ENCODE assay signal across 17 mouse cellular contexts in genomic region chr3:128028856-128029564, GRCm38 (mm10).
DNase-seq lines count a peak whose midpoint lies in the region; ATAC-seq and TF ChIP-seq lines count a peak whose summit lies in the region.
"Had no signal": no experiment of that assay in that cellular context is flagged by ENCODE, and none has a peak within 500 bp of the region (broad histone marks: within the 10 kb centered on the region; RNA-seq: fewer than 3 reads in every experiment).

No protein-coding gene starts in this region.

- TF ChIP-seq CTCF in layer of hippocampus, adult 2 months (conservative IDR thresholded peaks at IDR 0.05), result no peak

- peak overlapping the region; percentile 44; the same call in 1 of the 2 replicates for H3K27ac ChIP-seq in embryonic facial prominence, embryonic 14.5 days (replicated peaks; ENCODE audit: low read depth, low read length)
- H3K27ac ChIP-seq in hindbrain, embryonic 16.5 days (ENCODE audit: low read depth, low read length), result no peak overlapping the region
- H3K27ac ChIP-seq in stomach, embryonic 14.5 days (ENCODE audit: low read length), result peak overlapping the region; percentile 22
- H3K27ac ChIP-seq in layer of hippocampus, adult 2 months, result no peak overlapping the region
- H3K27ac ChIP-seq: macrophage had no signal

- H3K27me3 ChIP-seq in megakaryocyte, embryonic 14.5 days (replicated peaks), result no peaks in the 10 kb centered on the region
- H3K27me3 ChIP-seq in embryonic facial prominence, embryonic 14.5 days (replicated peaks; ENCODE audit: control insufficient read depth, insufficient read depth, low read length), result no peaks in the 10 kb centered on the region; the same call in 1 of the 2 replicates
- no peaks in the 10 kb centered on the region; the same call in 1 of the 2 replicates for H3K27me3 ChIP-seq in hindbrain, embryonic 16.5 days (replicated peaks; ENCODE audit: control insufficient read depth, insufficient read depth, low read length)
- no peaks in the 10 kb centered on the region for H3K27me3 ChIP-seq in stomach, embryonic 14.5 days (ENCODE audit: control insufficient read depth, insufficient read depth, low read length)

- H3K36me3 ChIP-seq in megakaryocyte, embryonic 14.5 days (replicated peaks; ENCODE audit: low read length), result no peaks in the 10 kb centered on the region
- H3K36me3 ChIP-seq in embryonic facial prominence, embryonic 14.5 days (ENCODE audit: control insufficient read depth, insufficient read depth, low read length), result no peaks in the 10 kb centered on the region
- H3K36me3 ChIP-seq in hindbrain, embryonic 16.5 days (ENCODE audit: control insufficient read depth, insufficient read depth, low read length), result no peaks in the 10 kb centered on the region
- no peaks in the 10 kb centered on the region for H3K36me3 ChIP-seq in stomach, embryonic 14.5 days (ENCODE audit: control insufficient read depth, insufficient read depth, low read length)

- peaks cover 5% of the 10 kb centered on the region; the same call in 1 of the 2 replicates for H3K9me3 ChIP-seq in megakaryocyte, embryonic 14.5 days
- no peaks in the 10 kb centered on the region for H3K9me3 ChIP-seq in embryonic facial prominence, embryonic 14.5 days (ENCODE audit: control insufficient read depth, low read length)
- H3K9me3 ChIP-seq in hindbrain, embryonic 16.5 days (ENCODE audit: control insufficient read depth, low read length), result no peaks in the 10 kb centered on the region
- no peaks in the 10 kb centered on the region for H3K9me3 ChIP-seq in stomach, embryonic 14.5 days (ENCODE audit: control insufficient read depth, low read depth, low read length)

- H3K9ac ChIP-seq in embryonic facial prominence, embryonic 14.5 days (ENCODE audit: low read depth, low read length), result no peak overlapping the region
- no peak overlapping the region for H3K9ac ChIP-seq in hindbrain, embryonic 16.5 days (ENCODE audit: low read depth, low read length)
- no peak overlapping the region for H3K9ac ChIP-seq in stomach, embryonic 14.5 days (replicated peaks; ENCODE audit: low read depth, low read length)

- no peak for ATAC-seq in megakaryocyte, adult 5-6 weeks (ENCODE audit: poor library complexity, severe bottlenecking)
- ATAC-seq in embryonic facial prominence, embryonic 14.5 days (ENCODE audit: low read depth), result peak; percentile 91
- ATAC-seq in hindbrain, embryonic 16.5 days, result peak; percentile 50; the same call in 1 of the 2 replicates
- peak; percentile 56; the same call in 1 of the 2 replicates for ATAC-seq in stomach, embryonic 14.5 days (ENCODE audit: insufficient number of reproducible peaks, insufficient read depth, low FRiP score, low read depth)
- ATAC-seq: Patski had no signal

- H3K4me3 ChIP-seq in megakaryocyte, embryonic 14.5 days (replicated peaks), result peak overlapping the region; percentile 33
- H3K4me3 ChIP-seq in embryonic facial prominence, embryonic 14.5 days (ENCODE audit: low read depth, low read length), result no peak overlapping the region
- no peak overlapping the region for H3K4me3 ChIP-seq in hindbrain, embryonic 16.5 days (ENCODE audit: low read length)
- H3K4me3 ChIP-seq in stomach, embryonic 14.5 days (ENCODE audit: low read depth, low read length), result no peak overlapping the region
- H3K4me3 ChIP-seq in layer of hippocampus, adult 2 months, result no peak overlapping the region
- H3K4me3 ChIP-seq: erythroblast, embryonic 14.5 days had no signal

- no peak overlapping the region for H3K4me2 ChIP-seq in embryonic facial prominence, embryonic 14.5 days (ENCODE audit: low read depth, low read length)
- no peak overlapping the region for H3K4me2 ChIP-seq in hindbrain, embryonic 16.5 days (ENCODE audit: low read length)
- H3K4me2 ChIP-seq in stomach, embryonic 14.5 days (replicated peaks; ENCODE audit: low read depth, low read length), result no peak overlapping the region

- no peaks in the 10 kb centered on the region for H3K4me1 ChIP-seq in megakaryocyte, embryonic 14.5 days
- no peaks in the 10 kb centered on the region for H3K4me1 ChIP-seq in embryonic facial prominence, embryonic 14.5 days (ENCODE audit: control insufficient read depth, insufficient read depth, low read length)
- H3K4me1 ChIP-seq in hindbrain, embryonic 16.5 days (ENCODE audit: control insufficient read depth, insufficient read depth, low read depth, low read length), result no peaks in the 10 kb centered on the region
- no peaks in the 10 kb centered on the region for H3K4me1 ChIP-seq in stomach, embryonic 14.5 days (ENCODE audit: control insufficient read depth, insufficient read depth, low read length)

- DNase-seq in embryonic facial prominence, embryonic 14.5 days (ENCODE audit: low spot score), result peak; percentile 91
- no peak for DNase-seq in layer of hippocampus, adult 2 months (ENCODE audit: low spot score in 2 of 2)
- no peak for DNase-seq in layer of hippocampus, adult 9-11 months
- DNase-seq in urinary bladder, postnatal 36 days (ENCODE audit: low spot score in 2 of 2), result no peak
- DNase-seq: cerebellum, adult 9-11 months; heart, postnatal 14 days; kidney, adult 18-20 months; kidney, postnatal 4 days; spleen, adult 18-20 months; thymus, adult 18-20 months had no signal

- 26% methylated on average over 11 of the region's 11 CpGs for WGBS in embryonic facial prominence, embryonic 14.5 days
- 33% methylated on average over 11 of the region's 11 CpGs for WGBS in hindbrain, embryonic 16.5 days
- 37% methylated on average over 11 of the region's 11 CpGs for WGBS in stomach, embryonic 14.5 days

Comparison
In these comparisons a context has a peak if more than half of its experiments do, and no peak if none do; other contexts are left out.
1. H3K27ac ChIP-seq: peak in embryonic facial prominence, embryonic 14.5 days (single experiment) and stomach, embryonic 14.5 days (single experiment); none in hindbrain, embryonic 16.5 days (single experiment) and layer of hippocampus, adult 2 months (single experiment).